Comparison of ENCODE assay signal across 16 mouse cellular contexts in the genomic region with DNA sequence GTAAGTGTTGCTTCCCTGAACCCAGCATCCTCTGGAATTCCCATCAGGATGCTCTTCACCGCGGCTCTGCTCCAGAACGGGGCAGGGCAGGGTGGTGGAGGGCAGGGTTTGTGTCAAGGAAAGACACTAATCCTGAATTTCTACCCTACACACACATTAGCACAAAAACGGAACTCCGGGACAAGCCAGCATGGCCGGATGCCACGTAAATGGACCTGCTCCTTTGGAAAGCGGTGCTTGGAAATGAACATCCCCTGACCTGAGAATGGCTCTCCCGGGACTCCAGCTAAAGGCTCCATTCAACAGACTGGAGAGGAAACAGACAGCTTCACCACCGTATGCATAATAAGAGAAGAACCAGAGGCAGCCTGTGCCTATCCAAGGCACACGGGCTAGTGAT. TPM values are rescaled to one million over a fixed set of nuclear protein-coding genes. Genes with fewer than 3 reads are reported as not detected.
"Had no signal": no experiment of that assay in that cellular context is flagged by ENCODE, and none has a peak within 500 bp of the region (broad histone marks: within the 10 kb centered on the region; RNA-seq: fewer than 3 reads in every experiment).

No protein-coding gene starts in this region.

- DNase-seq: kidney, postnatal 14 days; layer of hippocampus, postnatal 36 days; left cerebral cortex, postnatal 4 days; lung, adult 18-20 months; lung, postnatal 36 days; midbrain, embryonic 14.5 days; right cerebral cortex, postnatal 14 days; thymus, postnatal 4 days had no signal

- H3K27ac ChIP-seq: kidney, embryonic 15.5 days; limb, embryonic 13.5 days; liver, embryonic 14.5 days; neural tube, embryonic 12.5 days had no signal

- H3K4me3 ChIP-seq: kidney, embryonic 15.5 days; limb, embryonic 13.5 days; neural tube, embryonic 12.5 days had no signal

RNA-seq across cellular contexts. Expression of a gene that starts 3.9 kb away (rescaled TPM):
- total RNA-seq: monocyte, adult 5-6 weeks had no signal

RNA-seq across cellular contexts. Expression of a gene that starts 33.3 kb away (rescaled TPM):
- total RNA-seq: liver, adult 2 months; megakaryocyte progenitor cell, adult 5-6 weeks; monocyte, adult 5-6 weeks had no signal
- polyA plus RNA-seq: kidney, embryonic 15.5 days; large intestine, adult 2 months; liver, adult 2 months; midbrain, embryonic 14.5 days had no signal
